Mouse (Mus musculus): ENCODE data around the gene Zfp524.
"Not testable (repeated sequence)": the region's sequence is repeated elsewhere in the genome, so short reads cannot be mapped to it uniquely, and the experiment has no call there.

The Zfp524 gene

DNA sequence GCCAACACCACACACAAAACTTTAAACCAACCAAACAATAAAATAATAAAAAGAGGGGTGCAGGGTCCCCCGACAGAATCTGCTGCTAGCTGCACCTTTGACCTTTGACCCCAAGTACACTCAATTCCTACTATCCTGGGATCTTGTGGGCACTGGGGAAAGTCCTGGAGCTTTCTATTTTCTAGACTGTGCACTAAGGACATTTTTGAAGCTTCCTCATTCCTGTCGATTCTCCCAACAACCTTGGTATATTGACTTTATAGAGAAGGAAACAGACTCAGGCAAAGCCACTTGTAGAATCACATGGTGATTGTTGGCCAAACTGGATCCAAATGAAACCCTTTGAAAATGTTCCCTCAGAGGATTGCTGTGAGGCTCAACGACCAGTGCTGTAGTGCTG lies 1.8 kb downstream of the Zfp524 start:
- DNase-seq, result peak in 1 of 2 experiments; percentile 33

- DNase-seq, result no peak
Measured at GRCm38 (mm10) chr7:5016920-5017319, 2.7 kb downstream of the Zfp524 start.

- DNase-seq, result no peak
Measured at GRCm38 (mm10) chr7:5017352-5017751, 3.1 kb downstream of the Zfp524 start.

DNA sequence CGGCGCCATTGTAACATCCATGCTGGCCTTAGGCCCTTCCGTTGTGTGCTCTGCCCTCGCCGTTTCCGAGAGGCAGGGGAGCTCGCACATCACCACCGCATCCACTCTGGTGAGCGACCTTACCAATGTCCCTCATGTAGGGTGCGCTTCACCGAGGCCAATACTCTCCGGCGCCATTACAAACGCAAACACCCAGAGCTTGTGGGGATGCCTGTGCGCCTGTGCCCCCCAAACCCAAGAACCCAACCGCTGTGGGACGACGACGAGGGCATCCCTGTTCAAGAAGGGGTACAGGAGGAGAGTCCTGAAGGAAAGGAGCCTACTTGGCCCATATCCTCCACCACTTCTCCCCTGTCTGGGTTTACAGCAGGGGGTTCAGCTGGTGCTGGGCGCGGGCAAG lies 3.7 kb downstream of the Zfp524 start:
- DNase-seq, result no peak

DNA sequence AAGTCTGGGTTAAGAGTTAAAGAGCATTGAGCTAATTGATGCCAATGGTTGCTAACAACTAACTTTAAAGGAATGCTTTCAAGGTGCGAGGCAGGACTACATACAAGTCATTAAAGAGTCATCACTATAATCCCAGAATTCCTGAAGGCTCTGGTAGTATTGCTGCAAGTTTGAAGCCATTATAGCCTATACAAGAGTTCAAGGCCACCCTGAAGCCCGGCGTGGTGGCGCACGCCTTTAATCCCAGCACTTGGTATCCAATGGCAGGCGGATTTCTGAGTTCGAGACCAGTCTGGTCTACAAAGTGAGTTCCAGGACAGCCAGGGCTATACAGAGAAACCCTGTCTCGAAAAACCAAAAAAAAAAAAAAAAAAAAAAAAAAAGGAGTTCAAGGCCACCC lies 5.4 kb downstream of the Zfp524 start:
- DNase-seq, result not testable (repeated sequence)

- DNase-seq, result peak; percentile 99 to 100
Measured at GRCm38 (mm10) chr7:5020000-5020681, 5.9 kb downstream of the Zfp524 start, which contains the start of the genes Zfp865 and Ccdc106. Gene Zfp865 (plus strand): TSS chr7:5020376. Gene Ccdc106 (plus strand): TSS chr7:5020553.

DNA sequence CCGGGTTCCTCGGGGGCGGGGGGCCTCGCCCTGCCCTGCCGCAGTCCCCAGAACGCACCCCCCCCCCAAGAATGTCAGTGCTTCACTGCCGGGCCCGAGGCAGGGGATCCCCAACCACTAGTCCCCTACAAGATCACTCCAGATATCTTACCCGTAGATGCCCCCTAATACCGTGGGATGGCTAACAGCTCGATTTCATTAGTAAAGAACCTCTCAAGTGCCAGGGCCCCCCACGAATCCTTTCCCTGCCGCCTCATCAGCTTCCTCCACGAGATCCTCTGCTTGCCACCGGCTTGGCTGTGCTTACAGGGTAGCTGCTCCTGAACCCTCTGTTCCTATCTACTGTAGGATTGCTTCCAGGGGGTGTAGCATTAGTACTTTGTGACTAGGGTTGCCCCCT lies 6.5 kb downstream of the Zfp524 start:
- no peak for DNase-seq

DNA sequence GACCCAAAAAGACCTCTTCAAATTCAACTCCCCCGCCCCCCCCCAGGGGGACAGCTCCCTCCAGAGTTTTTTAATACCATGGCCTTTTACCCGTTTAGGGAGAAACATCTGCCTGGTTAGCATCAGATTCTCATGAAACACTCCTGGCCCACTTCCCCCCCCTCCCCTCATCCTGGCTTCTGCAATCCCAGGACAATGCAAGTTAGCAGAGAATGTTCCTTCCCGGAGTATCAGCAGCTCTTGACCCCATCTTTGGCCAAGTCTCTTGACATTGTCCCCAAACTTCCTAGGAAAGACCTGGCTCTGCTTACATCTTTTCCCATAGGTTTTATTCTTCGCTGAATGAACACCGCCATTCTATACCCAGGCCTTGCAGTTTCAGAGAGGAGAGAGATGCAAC lies 7.0 kb downstream of the Zfp524 start:
- DNase-seq, result no peak

DNA sequence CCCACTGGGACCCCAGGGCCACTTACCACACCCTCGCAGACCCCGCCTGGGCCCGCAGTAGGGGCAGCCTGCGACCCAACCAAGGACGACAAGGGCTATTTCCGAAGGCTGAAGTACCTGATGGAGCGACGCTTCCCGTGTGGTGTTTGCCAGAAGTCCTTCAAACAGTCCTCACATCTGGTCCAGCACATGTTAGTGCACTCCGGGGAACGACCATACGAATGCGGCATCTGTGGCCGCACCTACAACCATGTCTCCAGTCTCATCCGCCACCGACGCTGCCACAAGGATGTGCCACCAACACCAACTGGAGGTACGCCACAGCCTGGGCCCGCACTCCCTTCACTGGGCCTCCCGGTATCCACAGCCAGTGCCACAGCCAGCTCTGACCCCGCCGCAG lies 15.3 kb downstream of the Zfp524 start:
- no peak for DNase-seq

- DNase-seq, result no peak
Measured at GRCm38 (mm10) chr7:5029946-5030345, 15.7 kb downstream of the Zfp524 start.

- DNase-seq, result no peak
Measured at GRCm38 (mm10) chr7:5030554-5031275, 16.5 kb downstream of the Zfp524 start.

DNA sequence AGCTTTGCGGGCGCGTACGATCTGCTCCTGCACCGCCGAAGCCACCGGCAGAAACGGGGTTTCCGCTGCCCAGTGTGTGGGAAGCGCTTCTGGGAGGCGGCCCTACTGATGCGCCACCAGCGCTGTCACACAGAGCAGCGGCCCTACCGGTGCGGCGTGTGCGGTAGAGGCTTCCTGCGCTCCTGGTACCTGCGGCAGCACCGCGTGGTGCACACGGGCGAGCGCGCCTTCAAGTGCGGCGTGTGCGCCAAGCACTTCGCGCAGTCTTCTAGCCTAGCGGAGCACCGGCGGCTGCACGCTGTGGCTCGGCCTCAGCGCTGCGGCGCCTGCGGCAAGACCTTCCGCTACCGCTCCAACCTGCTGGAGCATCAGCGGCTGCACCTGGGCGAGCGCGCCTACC lies 17.3 kb downstream of the Zfp524 start:
- DNase-seq, result no peak

DNA sequence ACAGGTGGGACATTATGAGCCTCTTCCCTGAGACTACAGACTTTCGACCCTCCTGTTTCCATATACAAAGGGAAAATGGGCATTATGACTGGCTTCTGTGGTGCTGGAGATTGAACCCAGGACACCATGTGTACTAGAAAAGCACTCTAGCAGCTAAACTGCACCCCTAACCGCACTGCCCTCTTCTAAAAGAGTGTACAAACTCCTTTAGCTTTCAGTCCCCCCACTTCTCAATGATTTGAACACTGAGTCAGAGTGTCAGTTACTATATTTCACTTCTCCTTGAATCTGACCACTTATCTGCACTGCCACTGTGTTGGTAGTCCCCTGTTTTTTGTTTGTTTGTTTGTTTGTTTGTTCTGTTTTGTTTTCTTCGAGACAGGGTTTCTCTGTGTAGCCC lies 19.6 kb downstream of the Zfp524 start, which contains the start of gene 4632433K11Rik:
Gene 4632433K11Rik (plus strand): TSS at position 301 of the 400 bp plus-strand sequence.
- DNase-seq, result no peak

GRCm38 (mm10) chr7:5035628-5036027 lies 21.4 kb downstream of the Zfp524 start:
- no peak for DNase-seq

- no peak for DNase-seq
Measured at GRCm38 (mm10) chr7:5036136-5036535, 21.9 kb downstream of the Zfp524 start.

DNA sequence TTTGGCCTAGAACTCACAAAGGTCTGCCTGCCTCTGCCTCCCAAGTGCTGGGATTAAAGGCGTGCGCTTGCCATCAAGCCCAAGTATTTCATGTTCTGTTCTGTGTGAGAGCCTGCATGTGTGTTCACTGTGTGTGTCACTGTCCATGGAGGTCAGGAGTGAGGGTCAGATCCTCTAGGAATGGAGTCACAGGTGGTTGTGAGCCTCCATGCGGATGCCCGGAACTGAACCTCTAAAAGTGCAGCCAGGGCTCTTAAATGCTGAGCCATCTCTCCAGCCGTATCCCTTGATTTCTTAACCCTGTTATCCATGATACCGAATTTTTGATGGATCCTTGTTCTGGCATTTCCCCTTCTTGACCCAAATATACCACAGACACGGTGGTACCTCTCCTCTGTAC lies 22.8 kb downstream of the Zfp524 start:
- no peak for DNase-seq

DNA sequence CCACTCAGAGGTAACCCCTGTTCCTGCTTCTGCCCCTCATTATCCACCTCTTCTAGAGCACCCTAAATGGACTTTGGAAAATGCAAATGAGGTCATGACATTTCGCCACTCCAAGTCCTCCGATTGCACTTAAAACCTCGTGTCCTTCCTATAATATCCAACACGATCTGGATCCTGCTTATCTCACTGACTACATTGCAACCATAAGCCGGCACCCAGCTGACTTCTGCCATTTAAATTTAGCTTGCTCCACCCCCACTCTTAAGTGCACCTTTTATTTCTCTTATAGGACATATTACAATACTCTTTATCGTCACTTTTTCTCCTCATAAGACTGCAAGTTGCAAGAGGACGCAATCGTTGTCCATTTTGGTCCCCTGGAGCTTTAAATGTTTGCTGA lies 23.3 kb downstream of the Zfp524 start:
- no peak for DNase-seq

GRCm38 (mm10) chr7:5038109-5038732 lies 24.0 kb downstream of the Zfp524 start, which contains the start of gene Zfp784:
Gene Zfp784 (minus strand): TSS chr7:5038446.
- DNase-seq, result peak; percentile 93 to 96

GRCm38 (mm10) chr7:5038940-5039339 lies 24.7 kb downstream of the Zfp524 start:
- DNase-seq, result no peak

DNA sequence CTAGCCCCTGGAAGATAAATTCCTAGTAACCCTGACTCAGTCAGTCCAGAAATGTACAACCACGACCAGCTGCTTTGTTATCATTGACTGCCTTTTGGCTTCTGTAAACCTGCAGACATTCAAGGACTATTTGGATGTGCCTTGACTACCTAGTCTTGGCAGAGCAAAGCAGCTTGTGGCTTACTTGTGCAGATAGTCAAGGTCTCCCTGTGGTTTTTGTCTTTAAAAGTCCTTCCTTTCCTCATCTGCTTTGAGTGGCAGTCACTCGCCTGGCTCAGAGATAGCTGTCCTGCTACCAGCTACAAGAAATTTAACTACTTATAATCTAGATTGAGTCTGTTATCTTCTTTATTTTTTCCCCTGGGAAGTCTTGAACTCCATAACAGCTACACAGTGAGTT lies 30.8 kb downstream of the Zfp524 start:
- no peak for DNase-seq

- DNase-seq, result no peak
Measured at GRCm38 (mm10) chr7:5046112-5046511, 31.9 kb downstream of the Zfp524 start.

DNA sequence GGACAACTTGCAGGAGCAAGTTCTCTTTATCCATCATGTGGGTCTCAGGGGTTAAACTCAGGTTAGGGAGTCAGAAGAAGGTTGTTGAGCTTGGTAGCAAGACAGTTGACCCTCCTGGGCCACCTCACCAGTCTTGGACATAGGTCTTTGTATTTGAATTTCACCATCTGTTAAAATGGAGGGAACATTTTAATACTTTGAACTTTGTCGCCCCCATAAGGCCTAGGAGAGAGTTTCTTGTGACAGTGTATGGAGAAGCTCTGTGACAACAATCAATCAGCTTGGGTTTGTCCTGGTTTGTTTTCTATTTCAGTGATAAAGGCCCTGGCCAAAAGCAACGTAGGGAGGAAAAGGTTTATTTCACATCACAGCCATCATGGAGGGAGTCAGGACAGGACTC lies 33.1 kb downstream of the Zfp524 start:
- DNase-seq, result peak; percentile 32 to 40
